Mouse (Mus musculus): ENCODE measurements around the gene Rgn. TPM values are rescaled to one million over a fixed set of nuclear protein-coding genes. Genes with fewer than 3 reads are reported as not detected.

The Rgn gene
- 9.5 and 10.9 TPM in 2 replicates for polyA plus RNA-seq (2014; fragmentation: Nextera tagmentation; extraction: Ambion mirVana)

DNA sequence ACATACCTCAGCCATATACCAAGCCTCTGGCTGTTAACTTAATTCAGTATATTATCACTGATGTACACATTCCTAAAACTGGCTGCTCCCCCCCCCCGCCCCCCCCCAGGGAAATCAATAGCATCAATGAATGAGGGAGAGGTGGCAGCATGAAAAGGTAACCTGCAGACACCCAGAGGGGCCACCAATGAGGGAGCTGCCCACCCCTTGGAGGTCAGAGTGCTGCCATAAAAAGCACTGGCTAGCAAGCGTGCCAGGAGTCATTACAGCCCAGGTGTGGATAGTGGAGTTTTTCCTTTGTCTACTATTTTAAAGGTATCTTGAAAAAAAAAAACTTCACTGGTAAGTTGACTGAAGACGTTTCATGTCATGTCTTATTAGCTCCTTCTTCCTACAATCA is at the start of gene Rgn:
Gene Rgn, plus strand, starts transcription at position 256 of the 400 bp plus-strand sequence.
- no peaks in the 10 kb centered on the region for H3K4me1 ChIP-seq (replicated peaks; ENCODE audit: control insufficient read depth, insufficient read depth, low read length)
- no peak within 1 kb of the TSS for H3K9ac ChIP-seq (ENCODE audit: low read length)
- no peaks in the 10 kb centered on the region for H3K36me3 ChIP-seq (ENCODE audit: control insufficient read depth, insufficient read depth, low read length)
- H3K9me3 ChIP-seq (ENCODE audit: control insufficient read depth, low read length), result no peaks in the 10 kb centered on the region
- no peak for ATAC-seq (replicated peaks; ENCODE audit: low FRiP score, low TSS enrichment, low read depth)
- 55% methylated on average over 3 of the region's 3 CpGs for WGBS
- H3K4me2 ChIP-seq (ENCODE audit: low read length), result peak within 1 kb of the TSS; percentile 53
- H3K27me3 ChIP-seq (replicated peaks; ENCODE audit: control insufficient read depth, insufficient read depth, low read length), result no peaks in the 10 kb centered on the region
- no peak within 1 kb of the TSS for H3K4me3 ChIP-seq (ENCODE audit: low read depth, low read length)
- no peak within 1 kb of the TSS for H3K27ac ChIP-seq (ENCODE audit: low read depth)
- DNase-seq (ENCODE audit: low spot score), result no peak

DNA sequence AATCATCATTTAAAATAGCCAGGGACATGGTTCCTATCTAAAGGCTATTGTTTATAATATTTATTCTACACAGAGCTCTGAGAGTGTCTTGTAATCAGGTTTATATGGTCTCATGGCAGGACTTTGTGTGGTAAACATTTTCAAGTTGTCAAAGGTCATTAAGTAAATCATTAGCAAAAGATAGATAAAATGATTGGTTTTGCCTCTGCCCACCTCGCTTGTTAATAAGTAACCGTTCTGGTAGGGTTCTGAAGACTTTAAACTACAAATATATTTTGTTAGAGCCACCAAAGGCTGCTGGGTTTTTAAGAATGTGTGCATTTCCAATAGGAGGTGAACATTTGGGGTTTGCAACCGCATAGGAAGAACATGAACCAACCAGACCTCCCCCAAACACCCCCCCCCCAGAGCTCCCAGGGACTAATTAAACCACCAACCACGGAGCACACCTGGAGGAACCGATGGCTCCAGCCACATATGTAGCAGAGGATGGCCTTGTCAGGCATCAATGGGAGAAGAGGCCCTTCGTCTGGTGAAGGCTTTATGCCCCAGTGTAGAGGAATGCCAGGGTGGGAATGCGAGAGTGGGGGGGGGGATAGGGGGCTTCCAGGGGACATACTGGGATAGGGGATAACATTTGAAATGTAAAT is 29.2 kb upstream of the Rgn start:
- Histone ChIP-seq H3K9ac (ENCODE audit: low read length) (no peak overlapping the region), H3K4me1 (replicated peaks; ENCODE audit: control insufficient read depth, insufficient read depth, low read length) (no peaks in the 10 kb centered on the region), H3K9me3 (ENCODE audit: control insufficient read depth, low read length) (no peaks in the 10 kb centered on the region), H3K27ac (ENCODE audit: low read depth) (no peak overlapping the region), H3K4me3 (ENCODE audit: low read depth, low read length) (no peak overlapping the region), H3K27me3 (replicated peaks; ENCODE audit: control insufficient read depth, insufficient read depth, low read length) (no peaks in the 10 kb centered on the region), H3K36me3 (ENCODE audit: control insufficient read depth, insufficient read depth, low read length) (0 out of 2 replicates have a peak, but pooled peaks cover 7% of the 10 kb centered on the region), H3K4me2 (ENCODE audit: low read length) (no peak overlapping the region)
- no peak for ATAC-seq (replicated peaks; ENCODE audit: low FRiP score, low TSS enrichment, low read depth)
- WGBS, result 73% methylated on average over 7 of the region's 7 CpGs
- DNase-seq (ENCODE audit: low spot score), result no peak

DNA sequence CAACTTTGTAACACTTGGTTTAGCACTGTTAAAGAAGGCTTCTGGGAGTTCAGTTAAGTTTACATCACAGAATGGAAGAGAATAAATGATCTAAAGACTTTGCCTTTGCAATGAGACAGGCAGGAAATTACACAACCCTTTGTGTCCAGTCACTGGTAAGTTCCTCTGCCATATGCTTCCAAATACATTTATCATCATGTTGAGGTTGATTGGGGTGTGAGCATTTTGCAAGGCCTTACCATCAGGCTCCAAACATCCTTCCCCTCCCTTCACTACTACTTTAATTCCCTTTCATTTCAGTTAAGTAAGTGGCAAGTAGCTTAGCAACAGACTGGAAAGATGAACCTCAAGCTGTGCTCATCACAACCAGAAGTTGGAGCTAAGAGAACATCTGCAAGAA is 28.0 kb upstream of the Rgn start:
- Histone ChIP-seq H3K27ac (ENCODE audit: low read depth) (no peak overlapping the region), H3K27me3 (replicated peaks; ENCODE audit: control insufficient read depth, insufficient read depth, low read length) (no peaks in the 10 kb centered on the region), H3K9ac (ENCODE audit: low read length) (no peak overlapping the region), H3K4me1 (replicated peaks; ENCODE audit: control insufficient read depth, insufficient read depth, low read length) (no peaks in the 10 kb centered on the region), H3K4me2 (ENCODE audit: low read length) (no peak overlapping the region), H3K9me3 (ENCODE audit: control insufficient read depth, low read length) (no peaks in the 10 kb centered on the region), H3K36me3 (ENCODE audit: control insufficient read depth, insufficient read depth, low read length) (0 out of 2 replicates have a peak, but pooled peaks cover 7% of the 10 kb centered on the region), H3K4me3 (ENCODE audit: low read depth, low read length) (no peak overlapping the region)
- ATAC-seq (replicated peaks; ENCODE audit: low FRiP score, low TSS enrichment, low read depth), result no peak
- DNase-seq (ENCODE audit: low spot score), result no peak

DNA sequence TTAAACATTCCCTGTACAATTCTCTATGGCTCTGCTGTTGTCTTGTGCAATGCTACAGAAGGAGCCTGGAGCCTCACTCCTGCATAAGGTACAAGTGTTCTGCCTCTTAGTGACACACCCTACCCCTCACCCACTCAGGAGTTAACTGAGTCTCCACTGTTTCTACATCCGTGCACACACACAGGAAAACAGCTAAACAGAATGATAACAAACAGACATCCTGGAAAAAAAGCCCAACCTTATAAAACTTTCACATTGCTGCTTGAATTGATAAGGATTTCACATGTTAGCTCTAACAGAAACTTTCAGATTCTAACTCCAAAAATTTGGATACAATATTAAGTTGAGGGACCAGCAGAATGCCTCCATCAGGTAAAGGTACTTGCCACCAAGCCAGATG is 17.0 kb upstream of the Rgn start:
- Histone ChIP-seq H3K27me3 (replicated peaks; ENCODE audit: control insufficient read depth, insufficient read depth, low read length) (no peaks in the 10 kb centered on the region), H3K9ac (ENCODE audit: low read length) (no peak overlapping the region), H3K4me1 (replicated peaks; ENCODE audit: control insufficient read depth, insufficient read depth, low read length) (no peaks in the 10 kb centered on the region), H3K36me3 (ENCODE audit: control insufficient read depth, insufficient read depth, low read length) (no peaks in the 10 kb centered on the region), H3K9me3 (ENCODE audit: control insufficient read depth, low read length) (no peaks in the 10 kb centered on the region), H3K4me2 (ENCODE audit: low read length) (no peak overlapping the region), H3K4me3 (ENCODE audit: low read depth, low read length) (no peak overlapping the region), H3K27ac (ENCODE audit: low read depth) (no peak overlapping the region)
- no peak for DNase-seq (ENCODE audit: low spot score)
- no peak for ATAC-seq (replicated peaks; ENCODE audit: low FRiP score, low TSS enrichment, low read depth)
- WGBS, result 62% methylated on average over 1 of the region's 1 CpGs

DNA sequence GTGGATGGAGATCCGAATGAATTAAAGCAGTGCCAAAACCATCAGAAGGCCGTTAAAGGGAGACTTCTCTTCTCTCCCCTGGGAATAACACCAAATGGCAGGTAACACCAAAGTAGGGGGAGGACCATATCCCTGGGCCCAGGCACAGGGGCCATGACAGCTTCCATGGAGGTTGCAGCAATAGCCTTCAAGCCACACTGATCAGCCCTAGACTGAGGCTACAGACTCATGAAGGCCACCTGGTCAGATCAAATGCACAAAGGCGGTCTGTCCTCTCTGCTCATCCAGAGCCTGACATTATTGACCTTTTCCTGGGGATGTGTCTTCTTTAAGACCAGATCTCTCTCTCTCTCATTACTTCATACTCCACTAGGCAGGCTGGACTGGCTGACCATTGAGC is 5.7 kb upstream of the Rgn start:
- no peaks in the 10 kb centered on the region for H3K27me3 ChIP-seq (replicated peaks; ENCODE audit: control insufficient read depth, insufficient read depth, low read length)
- no peaks in the 10 kb centered on the region for H3K9me3 ChIP-seq (ENCODE audit: control insufficient read depth, low read length)
- DNase-seq (ENCODE audit: low spot score) (no peak), ATAC-seq (replicated peaks; ENCODE audit: low FRiP score, low TSS enrichment, low read depth) (no peak)
- H3K4me2 ChIP-seq (ENCODE audit: low read length), result no peak overlapping the region
- no peak overlapping the region for H3K9ac ChIP-seq (ENCODE audit: low read length)
- no peak overlapping the region for H3K4me3 ChIP-seq (ENCODE audit: low read depth, low read length)
- no peaks in the 10 kb centered on the region for H3K4me1 ChIP-seq (replicated peaks; ENCODE audit: control insufficient read depth, insufficient read depth, low read length)
- H3K36me3 ChIP-seq (ENCODE audit: control insufficient read depth, insufficient read depth, low read length), result no peaks in the 10 kb centered on the region
- no peak overlapping the region for H3K27ac ChIP-seq (ENCODE audit: low read depth)
- WGBS, result 77% methylated on average over 3 of the region's 3 CpGs

DNA sequence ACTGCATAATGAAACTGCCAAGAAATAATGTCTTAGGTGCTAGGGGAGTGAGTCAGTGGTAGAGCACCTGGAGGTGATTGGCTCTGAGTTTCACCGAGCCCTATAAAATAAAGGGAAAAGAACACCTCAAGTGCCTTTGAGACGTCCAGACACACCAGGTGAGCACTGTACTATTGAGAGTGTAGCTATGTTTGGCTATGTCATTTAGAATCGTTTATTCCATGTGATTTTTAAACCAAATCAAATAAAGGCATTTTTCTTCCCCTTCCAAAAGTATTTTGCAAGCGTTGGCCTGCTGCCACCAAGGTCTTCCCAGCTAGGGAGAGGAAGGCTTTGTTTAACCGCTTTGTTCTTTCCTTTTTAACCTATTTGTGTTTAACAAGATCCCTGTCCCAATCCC is 2.0 kb upstream of the Rgn start:
- Histone ChIP-seq H3K4me1 (replicated peaks; ENCODE audit: control insufficient read depth, insufficient read depth, low read length) (no peaks in the 10 kb centered on the region), H3K36me3 (ENCODE audit: control insufficient read depth, insufficient read depth, low read length) (no peaks in the 10 kb centered on the region), H3K27me3 (replicated peaks; ENCODE audit: control insufficient read depth, insufficient read depth, low read length) (no peaks in the 10 kb centered on the region), H3K4me2 (ENCODE audit: low read length) (peak overlapping the region; percentile 53), H3K9ac (ENCODE audit: low read length) (no peak overlapping the region; the same call in 1 of the 2 replicates), H3K27ac (ENCODE audit: low read depth) (no peak overlapping the region), H3K4me3 (ENCODE audit: low read depth, low read length) (peak overlapping the region; percentile 29; the same call in 1 of the 2 replicates), H3K9me3 (ENCODE audit: control insufficient read depth, low read length) (no peaks in the 10 kb centered on the region)
- 35% methylated on average over 5 of the region's 5 CpGs for WGBS
- ATAC-seq (replicated peaks; ENCODE audit: low FRiP score, low TSS enrichment, low read depth), result no peak
- DNase-seq (ENCODE audit: low spot score), result no peak

DNA sequence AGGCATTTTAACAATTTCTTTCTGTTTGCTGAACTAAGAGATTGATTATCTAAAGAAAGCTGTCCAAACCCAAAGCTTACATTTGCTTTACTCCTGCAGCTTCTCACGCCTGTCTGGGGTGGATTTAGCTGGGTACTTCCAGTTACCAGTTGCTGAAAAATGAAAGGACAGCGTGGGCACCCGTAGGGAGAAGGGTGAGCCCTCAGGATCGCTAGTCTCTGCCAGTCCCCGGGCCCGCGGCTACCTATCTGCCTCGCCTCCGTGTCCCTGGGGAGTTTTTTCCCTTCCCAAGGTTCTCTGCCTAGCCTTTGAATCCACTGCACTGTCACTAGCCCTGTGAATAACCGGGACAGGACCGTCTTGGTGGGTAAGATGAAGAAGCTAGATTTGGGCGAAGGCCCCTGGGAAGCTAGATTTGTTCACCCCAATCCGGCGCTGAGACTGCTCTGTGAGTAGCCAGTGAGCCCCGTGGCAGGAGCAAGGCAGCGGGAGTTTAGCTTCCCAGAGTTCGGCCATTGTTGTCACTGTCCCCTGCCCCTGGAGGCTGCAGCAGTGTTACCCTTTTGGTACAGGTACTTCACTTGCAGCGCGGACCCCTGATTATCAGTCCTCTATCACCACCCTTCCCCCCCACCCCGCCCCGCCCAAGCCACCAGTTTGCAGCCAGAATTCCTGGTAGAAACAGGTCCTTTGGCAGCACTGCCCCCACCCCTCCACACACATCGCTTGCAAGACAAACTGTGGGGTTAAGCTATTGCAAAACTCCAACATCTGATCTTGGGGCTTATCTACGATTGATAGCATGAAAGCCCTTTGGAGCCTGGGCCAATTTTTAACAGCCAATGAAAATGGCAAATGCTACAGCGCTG is 1.3 kb upstream of the Rgn start:
- Histone ChIP-seq H3K4me3 (ENCODE audit: low read depth, low read length) (peak overlapping the region; percentile 29), H3K9me3 (ENCODE audit: control insufficient read depth, low read length) (no peaks in the 10 kb centered on the region), H3K36me3 (ENCODE audit: control insufficient read depth, insufficient read depth, low read length) (no peaks in the 10 kb centered on the region), H3K9ac (ENCODE audit: low read length) (peak overlapping the region; percentile 39), H3K27ac (ENCODE audit: low read depth) (no peak overlapping the region), H3K4me2 (ENCODE audit: low read length) (peak overlapping the region; percentile 53), H3K27me3 (replicated peaks; ENCODE audit: control insufficient read depth, insufficient read depth, low read length) (no peaks in the 10 kb centered on the region), H3K4me1 (replicated peaks; ENCODE audit: control insufficient read depth, insufficient read depth, low read length) (no peaks in the 10 kb centered on the region)
- ATAC-seq (replicated peaks; ENCODE audit: low FRiP score, low TSS enrichment, low read depth) (peak; percentile 55; the same call in 1 of the 2 replicates), DNase-seq (ENCODE audit: low spot score) (peak; percentile 61)
- WGBS, result 16% methylated on average over 23 of the region's 24 CpGs

DNA sequence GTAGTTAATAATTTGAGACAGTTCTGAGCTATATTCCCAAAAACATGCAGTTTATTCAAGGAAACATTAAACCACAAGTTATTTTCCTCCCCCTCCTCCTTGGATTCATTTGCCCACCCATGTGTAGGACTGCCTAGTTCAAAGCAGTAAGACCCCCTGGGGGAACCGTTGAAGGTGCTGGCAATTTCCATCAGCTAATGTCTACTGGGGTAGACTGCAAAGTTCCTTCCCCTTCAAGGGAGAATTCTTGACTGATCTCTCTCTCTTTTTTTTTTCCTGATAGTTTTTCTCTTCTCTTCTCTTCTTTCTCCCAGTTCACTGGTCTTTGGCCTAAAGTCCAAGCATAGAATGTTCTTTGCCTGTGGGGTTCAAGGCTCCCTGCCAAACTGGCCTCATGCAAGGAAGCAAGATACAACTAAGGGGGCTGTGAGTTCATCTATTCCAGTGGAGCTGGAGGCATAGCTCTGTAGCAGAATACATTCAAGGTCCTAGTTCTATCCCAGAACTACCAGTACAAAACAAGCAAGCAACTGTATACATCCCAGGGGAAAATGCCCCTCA is 627 bp upstream of the Rgn start:
- no peak overlapping the region for H3K9ac ChIP-seq (ENCODE audit: low read length)
- H3K9me3 ChIP-seq (ENCODE audit: control insufficient read depth, low read length), result no peaks in the 10 kb centered on the region
- H3K27ac ChIP-seq (ENCODE audit: low read depth), result no peak overlapping the region
- DNase-seq (ENCODE audit: low spot score), result no peak
- no peaks in the 10 kb centered on the region for H3K36me3 ChIP-seq (ENCODE audit: control insufficient read depth, insufficient read depth, low read length)
- no peaks in the 10 kb centered on the region for H3K4me1 ChIP-seq (replicated peaks; ENCODE audit: control insufficient read depth, insufficient read depth, low read length)
- H3K27me3 ChIP-seq (replicated peaks; ENCODE audit: control insufficient read depth, insufficient read depth, low read length), result no peaks in the 10 kb centered on the region
- 33% methylated on average over 1 of the region's 1 CpGs for WGBS
- H3K4me2 ChIP-seq (ENCODE audit: low read length), result peak overlapping the region; percentile 53
- ATAC-seq (replicated peaks; ENCODE audit: low FRiP score, low TSS enrichment, low read depth), result no peak
- H3K4me3 ChIP-seq (ENCODE audit: low read depth, low read length), result no peak overlapping the region
